In genomic region chr12:30604876-30605275, GRCm38 (mm10) we compare ENCODE assay signal across 27 mouse cellular contexts. TPM values are rescaled to one million over a fixed set of nuclear protein-coding genes. Genes with fewer than 3 reads are reported as not detected.
DNase-seq lines count a peak whose midpoint lies in the region; ATAC-seq and TF ChIP-seq lines count a peak whose summit lies in the region.
"Had no signal": no experiment of that assay in that cellular context is flagged by ENCODE, and none has a peak within 500 bp of the region (broad histone marks: within the 10 kb centered on the region; RNA-seq: fewer than 3 reads in every experiment).

No protein-coding gene starts in this region.

- no peak for TF ChIP-seq POLR2A in CH12.LX (IDR thresholded peaks at IDR 0.05; ENCODE audit: low read depth, low read length)

- H3K9ac ChIP-seq in CH12.LX (ENCODE audit: insufficient read depth, low read depth) = no peak overlapping the region
- H3K9ac ChIP-seq in ES-E14 (ENCODE audit: insufficient read depth, low read depth, low read length, poor library complexity, severe bottlenecking) = no peak overlapping the region
- no peak overlapping the region for H3K9ac ChIP-seq in embryonic facial prominence, embryonic 11.5 days (replicated peaks; ENCODE audit: low read length)
- H3K9ac ChIP-seq: heart, embryonic 12.5 days; heart, embryonic 15.5 days; hindbrain, embryonic 14.5 days had no signal

- no peak for TF ChIP-seq EP300 in CH12.LX (IDR thresholded peaks at IDR 0.05; ENCODE audit: low read length)

- no peak for TF ChIP-seq RAD21 in CH12.LX (IDR thresholded peaks at IDR 0.05; ENCODE audit: low read depth, low read length)

- H3K27me3 ChIP-seq in CH12.LX (replicated peaks) = no peaks in the 10 kb centered on the region
- H3K27me3 ChIP-seq in embryonic facial prominence, embryonic 11.5 days (ENCODE audit: control insufficient read depth, insufficient read depth, low read length) = no peaks in the 10 kb centered on the region
- no peaks in the 10 kb centered on the region for H3K27me3 ChIP-seq in limb, embryonic 10.5 days (ENCODE audit: low read depth, poor library complexity, severe bottlenecking)
- H3K27me3 ChIP-seq: heart, embryonic 12.5 days; heart, embryonic 15.5 days had no signal

- 43% methylated on average over 6 of the region's 6 CpGs for WGBS in embryonic facial prominence, embryonic 11.5 days
- 78% methylated on average over 6 of the region's 6 CpGs for WGBS in limb, embryonic 10.5 days

- no peaks in the 10 kb centered on the region for H3K79me2 ChIP-seq in CH12.LX (replicated peaks; ENCODE audit: control insufficient read depth, extremely low read depth, insufficient read depth, poor library complexity, severe bottlenecking)

- H3K4me2 ChIP-seq in CH12.LX (ENCODE audit: insufficient read depth, low read depth, poor library complexity, severe bottlenecking) = no peak overlapping the region
- no peak overlapping the region for H3K4me2 ChIP-seq in embryonic facial prominence, embryonic 11.5 days (ENCODE audit: low read depth, low read length)
- H3K4me2 ChIP-seq: heart, embryonic 12.5 days; heart, embryonic 15.5 days; hindbrain, embryonic 14.5 days had no signal

- H3K9me3 ChIP-seq in CH12.LX (replicated peaks; ENCODE audit: low read length) = no peaks in the 10 kb centered on the region
- no peaks in the 10 kb centered on the region for H3K9me3 ChIP-seq in ES-E14 (ENCODE audit: control insufficient read depth, insufficient read depth, low read depth, low read length)
- no peaks in the 10 kb centered on the region for H3K9me3 ChIP-seq in embryonic facial prominence, embryonic 11.5 days (replicated peaks; ENCODE audit: control insufficient read depth, low read length)
- H3K9me3 ChIP-seq in limb, embryonic 10.5 days (replicated peaks) = no peaks in the 10 kb centered on the region
- H3K9me3 ChIP-seq: G1E; heart, embryonic 12.5 days; heart, embryonic 15.5 days had no signal

- TF ChIP-seq CTCF in CH12.LX (conservative IDR thresholded peaks at IDR 0.05 in 1 of 2, IDR thresholded peaks at IDR 0.05 in 1 of 2; ENCODE audit: low read depth in 2 of 2, low read length in 2 of 2) = no peak

- ATAC-seq in embryonic facial prominence, embryonic 11.5 days (replicated peaks; ENCODE audit: insufficient number of reproducible peaks, low FRiP score, low TSS enrichment, low read depth) = no peak
- ATAC-seq: CD4-positive, CD25-positive, alpha-beta regulatory T cell, adult 4 months; forebrain, embryonic 14.5 days; intestine, postnatal 0 days; Patski had no signal

- dilution Hi-C loops in CH12.LX (cut with MboI; ENCODE audit: extremely low pct_ligation_motif_present, extremely low pct_unique_long_range_greater_than_20kb, low sequenced_read_pairs) = no loop called here

- DNase-seq in CH12.LX (ENCODE audit: extremely low read depth) (no peak), ES-E14 (ENCODE audit: low read depth, low spot score) (no peak)
- DNase-seq in embryonic facial prominence, embryonic 11.5 days (ENCODE audit: low spot score) = no peak
- DNase-seq in limb, embryonic 10.5 days (ENCODE audit: low spot score) = no peak
- no peak for DNase-seq in frontal cortex, postnatal 14 days (ENCODE audit: low spot score in 2 of 2)
- DNase-seq in cerebellum, postnatal 4 days (ENCODE audit: low spot score in 2 of 2) = no peak
- no peak for DNase-seq in layer of hippocampus, postnatal 36 days
- DNase-seq in adrenal gland, postnatal 4 days (ENCODE audit: low spot score in 2 of 2) = no peak
- DNase-seq: adrenal gland, postnatal 14 days; cerebellum, adult 18-20 months; cerebellum, adult 9-10 months; cerebellum, postnatal 14 days; gastrocnemius, adult 2 months; gastrocnemius, postnatal 14 days; heart, adult 18-20 months; heart, postnatal 10 days; heart, postnatal 4 days; kidney, adult 2 months had no signal

- no peaks in the 10 kb centered on the region for H3K36me3 ChIP-seq in CH12.LX (replicated peaks in 1 of 2; ENCODE audit: control insufficient read depth in 1 of 2, insufficient read depth in 1 of 2, low read length in 1 of 2)
- H3K36me3 ChIP-seq in ES-E14 (ENCODE audit: control insufficient read depth, insufficient read depth, low read length, poor library complexity, severe bottlenecking) = no peaks in the 10 kb centered on the region
- no peaks in the 10 kb centered on the region for H3K36me3 ChIP-seq in embryonic facial prominence, embryonic 11.5 days (replicated peaks; ENCODE audit: control insufficient read depth, insufficient read depth, low read depth, low read length)
- no peaks in the 10 kb centered on the region for H3K36me3 ChIP-seq in limb, embryonic 10.5 days
- H3K36me3 ChIP-seq: G1E; heart, embryonic 12.5 days; heart, embryonic 15.5 days had no signal

- in situ Hi-C loops in CH12.LX (cut with MboI; ENCODE audit: low pct_ligation_motif_present, low pct_unique_long_range_greater_than_20kb, low sequenced_read_pairs) (no loop called here), ES-E14 (cut with MboI; ENCODE audit: low sequenced_read_pairs in 2 of 2, unreplicated experiment in 2 of 2) (no loop called here)

- H3K4me1 ChIP-seq in CH12.LX (ENCODE audit: control insufficient read depth in 1 of 2, insufficient read depth in 2 of 2) (peaks cover 2 to 6% of the 10 kb centered on the region in 2 experiments; a peak in 2 of 4 replicates), ES-E14 (ENCODE audit: control insufficient read depth in 2 of 2, insufficient read depth in 2 of 2, low read length in 2 of 2, poor library complexity in 1 of 2) (no peaks in the 10 kb centered on the region)
- no peaks in the 10 kb centered on the region for H3K4me1 ChIP-seq in embryonic facial prominence, embryonic 11.5 days (ENCODE audit: control insufficient read depth, insufficient read depth, low read length)
- peaks cover 48% of the 10 kb centered on the region for H3K4me1 ChIP-seq in limb, embryonic 10.5 days
- H3K4me1 ChIP-seq: heart, embryonic 12.5 days; heart, embryonic 15.5 days had no signal

- H3K27ac ChIP-seq in CH12.LX (ENCODE audit: insufficient read depth, low read depth) = no peak overlapping the region
- H3K27ac ChIP-seq in ES-E14 (ENCODE audit: insufficient read depth, low read depth, low read length, poor library complexity, severe bottlenecking) = no peak overlapping the region
- peak overlapping the region; percentile 48 for H3K27ac ChIP-seq in embryonic facial prominence, embryonic 11.5 days (replicated peaks; ENCODE audit: low read depth, low read length)
- H3K27ac ChIP-seq in limb, embryonic 10.5 days = peak overlapping the region; percentile 72
- H3K27ac ChIP-seq: gastrocnemius, adult 2 months; heart, embryonic 15.5 days; hindbrain, embryonic 14.5 days had no signal

- H3K4me3 ChIP-seq in CH12.LX (replicated peaks in 1 of 3; ENCODE audit: low read depth in 2 of 3, low read length in 2 of 3, poor library complexity in 1 of 3) (no peak overlapping the region), ES-E14 (ENCODE audit: insufficient read depth in 1 of 2, low read depth in 1 of 2, low read length in 2 of 2, poor library complexity in 1 of 2, severe bottlenecking in 1 of 2) (no peak overlapping the region)
- H3K4me3 ChIP-seq in embryonic facial prominence, embryonic 11.5 days (ENCODE audit: low read depth, low read length) = no peak overlapping the region
- no peak overlapping the region for H3K4me3 ChIP-seq in limb, embryonic 10.5 days
- H3K4me3 ChIP-seq: erythroblast, embryonic 14.5 days; gastrocnemius, adult 2 months; heart, embryonic 12.5 days; heart, embryonic 15.5 days had no signal

TF ChIP-seq in CH12.LX, 34 proteins besides CTCF, POLR2A, EP300 and RAD21:
- TF ChIP-seq MAFK (IDR thresholded peaks at IDR 0.05; ENCODE audit: insufficient replicate concordance, low read length) (peak; percentile 85), BHLHE40 (IDR thresholded peaks at IDR 0.05; ENCODE audit: low read depth, low read length) (no peak), PAX5 (IDR thresholded peaks at IDR 0.05; ENCODE audit: low read length) (no peak), MEF2A (IDR thresholded peaks at IDR 0.05; ENCODE audit: borderline replicate concordance, low read depth, low read length) (no peak), CHD1 (IDR thresholded peaks at IDR 0.05; ENCODE audit: low read depth, low read length) (no peak), KAT2A (IDR thresholded peaks at IDR 0.05; ENCODE audit: insufficient replicate concordance, low read length) (no peak), GABPA (IDR thresholded peaks at IDR 0.05; ENCODE audit: insufficient replicate concordance, low read depth, low read length) (no peak)

TF ChIP-seq in ES-E14, 5 proteins besides CTCF, POLR2A, EP300 and RAD21:
- no peak for TF ChIP-seq ZNF384 (IDR thresholded peaks at IDR 0.05; ENCODE audit: low read depth, low read length)
- TF ChIP-seq ZC3H11A (IDR thresholded peaks at IDR 0.05; ENCODE audit: borderline replicate concordance, low read depth, low read length) = no peak
- peak; percentile 71 for TF ChIP-seq MAFK (IDR thresholded peaks at IDR 0.05; ENCODE audit: insufficient read depth, low read depth, low read length)

RNA-seq across cellular contexts. Expression of gene Tmem18, which starts 20.6 kb away (rescaled TPM):
- total RNA-seq in CH12.LX (2012; rRNA removed) (14.8 and 15.5 TPM in 2 replicates), CH12.LX (2014; rRNA removed) (24.8 and 33.0 TPM in 2 replicates), ES-E14 (2012; rRNA removed) (30.8 and 31.1 TPM in 2 replicates)
- 19.9 and 21.2 TPM in 2 replicates for polyA plus RNA-seq in CH12.LX (2012; ENCODE audit: insufficient read length, low read depth)
- polyA plus RNA-seq in embryonic facial prominence, embryonic 11.5 days (2014; fragmentation: Nextera tagmentation; extraction: Ambion mirVana) = 28.7 and 29.6 TPM in 2 replicates
- 18.5 and 25.0 TPM in 2 replicates for polyA plus RNA-seq in limb, embryonic 10.5 days (2016; fragmentation: Nextera tagmentation; extraction: Ambion mirVana)
- total RNA-seq in layer of hippocampus, postnatal 36 days (2021) = 10 to 100 TPM; 37.4 to 39.3 TPM
- 10 to 100 TPM; 30.1 to 31.0 TPM for total RNA-seq in adrenal gland, postnatal 4 days (2021)

Comparison
In these comparisons a context has a peak if more than half of its experiments do, and no peak if none do; other contexts are left out.
1. H3K27ac ChIP-seq: peak in embryonic facial prominence, embryonic 11.5 days (single experiment) and limb, embryonic 10.5 days (single experiment); none in CH12.LX (single experiment) and ES-E14 (single experiment).